Comparison of ENCODE assay signal across 10 mouse cellular contexts in the genomic region with DNA sequence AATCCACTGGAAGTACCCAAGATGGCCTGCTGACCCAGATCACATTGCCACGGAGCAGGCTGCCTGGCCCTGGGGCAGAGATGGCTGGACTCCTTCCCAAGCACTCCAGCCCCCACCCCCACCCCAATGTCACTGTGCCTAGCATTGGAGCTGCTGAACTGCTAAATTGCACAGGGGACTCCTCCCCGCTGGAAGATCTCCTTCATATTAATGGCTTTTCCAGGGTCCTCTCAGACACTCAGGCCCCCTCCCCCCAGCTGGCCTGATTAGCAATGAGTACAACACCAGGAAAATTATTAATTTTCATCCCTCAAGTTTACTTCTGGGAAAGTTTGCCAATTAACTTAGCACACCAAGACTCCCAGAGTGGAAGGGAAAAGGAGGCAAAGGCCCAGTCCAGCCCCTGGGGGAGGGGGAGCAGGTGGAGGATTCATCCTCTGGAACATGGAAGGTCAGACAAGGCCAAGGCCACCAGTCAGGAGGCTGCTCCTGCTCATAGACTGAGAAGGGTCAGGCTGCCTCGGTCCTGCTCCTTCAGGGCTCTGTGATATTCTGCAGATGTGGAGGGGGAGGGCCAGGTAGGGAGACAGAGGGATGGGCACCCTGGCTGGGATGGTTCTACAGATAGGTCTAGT. TPM values are rescaled to one million over a fixed set of nuclear protein-coding genes. Genes with fewer than 3 reads are reported as not detected.
DNase-seq lines count a peak whose midpoint lies in the region; ATAC-seq and TF ChIP-seq lines count a peak whose summit lies in the region.
"Had no signal": no experiment of that assay in that cellular context is flagged by ENCODE, and none has a peak within 500 bp of the region (broad histone marks: within the 10 kb centered on the region; RNA-seq: fewer than 3 reads in every experiment).

No protein-coding gene starts in this region.

- no peak for TF ChIP-seq CTCF in ES-Bruce4 (IDR thresholded peaks at IDR 0.05; ENCODE audit: low read depth, low read length)

- 25% methylated on average over 3 of the region's 3 CpGs for whole genome bisulfite sequencing in heart, embryonic 10.5 days

- no peak overlapping the region for H3K4me3 ChIP-seq in heart, embryonic 10.5 days
- no peak overlapping the region for H3K4me3 ChIP-seq in ES-Bruce4 (ENCODE audit: low read depth, low read length)
- no peak overlapping the region for H3K4me3 ChIP-seq in brown adipose tissue, adult 24 weeks (ENCODE audit: insufficient read depth, low read depth, low read length)
- H3K4me3 ChIP-seq: left cerebral cortex, adult 2 months; myocyte had no signal

- intact Hi-C loops in heart, postnatal 36 days (cut with DNase I), result no loop called here

- no peak for TF ChIP-seq EP300 in ES-Bruce4 (IDR thresholded peaks at IDR 0.05; ENCODE audit: insufficient read depth, low read depth, low read length)

- H3K9me3 ChIP-seq in heart, embryonic 10.5 days, result no peaks in the 10 kb centered on the region
- H3K9me3 ChIP-seq in ES-Bruce4 (replicated peaks; ENCODE audit: control insufficient read depth, insufficient read depth, low read length, poor library complexity, severe bottlenecking), result no peaks in the 10 kb centered on the region

- no peaks in the 10 kb centered on the region for H3K27me3 ChIP-seq in heart, embryonic 10.5 days (ENCODE audit: insufficient read depth, poor library complexity, severe bottlenecking)
- H3K27me3 ChIP-seq in ES-Bruce4 (ENCODE audit: control insufficient read depth, insufficient read depth, low read length, poor library complexity, severe bottlenecking), result peaks cover 2% of the 10 kb centered on the region; the same call in 1 of the 2 replicates

- no peak for ATAC-seq in megakaryocyte-erythroid progenitor cell, adult 5-6 weeks (replicated peaks; ENCODE audit: low FRiP score, low TSS enrichment, poor library complexity, severe bottlenecking)

- DNase-seq in heart, embryonic 10.5 days (ENCODE audit: low spot score), result no peak
- DNase-seq in heart, postnatal 36 days, result no peak
- DNase-seq in kidney, postnatal 25 days, result peak; percentile 76 to 90
- DNase-seq in ovary, postnatal 14 days (ENCODE audit: low spot score), result no peak
- DNase-seq in urinary bladder, postnatal 4 days (ENCODE audit: low spot score in 2 of 2), result no peak

- H3K4me1 ChIP-seq in heart, embryonic 10.5 days, result peaks cover 58% of the 10 kb centered on the region
- H3K4me1 ChIP-seq in ES-Bruce4 (ENCODE audit: control insufficient read depth, insufficient read depth, low read length), result peaks cover 7% of the 10 kb centered on the region
- peaks cover 22% of the 10 kb centered on the region for H3K4me1 ChIP-seq in brown adipose tissue, adult 24 weeks (ENCODE audit: control insufficient read depth, insufficient read depth, insufficient read length, low read length)

- peak overlapping the region; percentile 99; the same call in 1 of the 2 replicates for H3K27ac ChIP-seq in heart, embryonic 10.5 days
- H3K27ac ChIP-seq in ES-Bruce4 (ENCODE audit: insufficient read depth, low read length), result peak overlapping the region; percentile 12; the same call in 1 of the 2 replicates
- H3K27ac ChIP-seq in brown adipose tissue, adult 24 weeks (replicated peaks; ENCODE audit: low read depth, low read length), result peak overlapping the region; percentile 30; the same call in 1 of the 2 replicates
- H3K27ac ChIP-seq: left cerebral cortex, adult 2 months had no signal

- TF ChIP-seq POLR2A in ES-Bruce4 (IDR thresholded peaks at IDR 0.05; ENCODE audit: insufficient read depth, low read length), result no peak

- H3K36me3 ChIP-seq in heart, embryonic 10.5 days, result peaks cover 10% of the 10 kb centered on the region
- no peaks in the 10 kb centered on the region for H3K36me3 ChIP-seq in ES-Bruce4 (ENCODE audit: control insufficient read depth, insufficient read depth, low read length, poor library complexity, severe bottlenecking)

- H3K9ac ChIP-seq in ES-Bruce4 (ENCODE audit: low read depth, poor library complexity, severe bottlenecking), result no peak overlapping the region

RNA-seq across cellular contexts. Expression of a gene that starts 31.4 kb away (rescaled TPM):
- 99.0 and 123 TPM in 2 replicates for polyA plus RNA-seq in heart, embryonic 10.5 days (2016; fragmentation: Nextera tagmentation; extraction: Ambion mirVana)
- total RNA-seq in heart, postnatal 36 days (2021), result 10 to 100 TPM; 79.8 to 81.1 TPM
- polyA plus RNA-seq in ES-Bruce4 (2011; ENCODE audit: insufficient read depth, insufficient read length, low read depth, missing spikeins), result 44.0 and 50.3 TPM in 2 replicates
- polyA plus RNA-seq in brown adipose tissue, adult 24 weeks (2012; ENCODE audit: insufficient read depth, insufficient read length, missing spikeins), result 80.3 and 82.0 TPM in 2 replicates
- total RNA-seq in megakaryocyte-erythroid progenitor cell, adult 5-6 weeks (2014; fragmentation: Nextera tagmentation), result 47.0 and 56.6 TPM in 2 replicates
- 33.2 and 37.4 TPM in 2 replicates for total RNA-seq in megakaryocyte-erythroid progenitor cell, adult 5-6 weeks (2017)

RNA-seq across cellular contexts. Expression of a gene that starts 50.2 kb away (rescaled TPM):
- 7.7 and 12.9 TPM in 2 replicates for polyA plus RNA-seq in heart, embryonic 10.5 days (2016; fragmentation: Nextera tagmentation; extraction: Ambion mirVana)
- 10 to 100 TPM in 1 of 2 experiments, 1 to 10 TPM in 1; 8.5 to 11.2 TPM for total RNA-seq in heart, postnatal 36 days (2021)
- polyA plus RNA-seq in ES-Bruce4 (2011; ENCODE audit: insufficient read depth, insufficient read length, low read depth, missing spikeins), result 21.2 and 21.6 TPM in 2 replicates
- 5.7 and 5.9 TPM in 2 replicates for polyA plus RNA-seq in brown adipose tissue, adult 24 weeks (2012; ENCODE audit: insufficient read depth, insufficient read length, missing spikeins)
- 25.6 and 30.1 TPM in 2 replicates for total RNA-seq in megakaryocyte-erythroid progenitor cell, adult 5-6 weeks (2014; fragmentation: Nextera tagmentation)
- 6.7 and 7.0 TPM in 2 replicates for total RNA-seq in megakaryocyte-erythroid progenitor cell, adult 5-6 weeks (2017)

Comparison
In these comparisons a context has a peak if more than half of its experiments do, and no peak if none do; other contexts are left out.
1. DNase-seq: peak in kidney, postnatal 25 days (2 of 2); none in heart, embryonic 10.5 days (single experiment), heart, postnatal 36 days (0 of 2), ovary, postnatal 14 days (single experiment) and urinary bladder, postnatal 4 days (0 of 2).
2. H3K27ac ChIP-seq: peak in every context shown above with its lines; median percentile 99 in heart, embryonic 10.5 days; 30 in brown adipose tissue, adult 24 weeks; 12 in ES-Bruce4.